Mouse (Mus musculus): ENCODE results near the gene Acad8.

Gene Acad8

GRCm38 (mm10) chr9:26999461-27000395, at the start of gene Acad8, which contains the start of gene Thyn1:
Acad8 (minus strand) TSS chr9:26999566.
Thyn1 (plus strand) TSS chr9:26999710.
- in situ Hi-C loops (cut with MboI; ENCODE audit: low sequenced_read_pairs), result no loop called here

- in situ Hi-C loops (cut with MboI; ENCODE audit: low sequenced_read_pairs), result no loop called here
Observed at GRCm38 (mm10) chr9:27043892-27044291, 44.5 kb upstream of the Acad8 start.

GRCm38 (mm10) chr9:27030763-27031100, 31.4 kb upstream of the Acad8 start:
- in situ Hi-C loops (cut with MboI; ENCODE audit: low sequenced_read_pairs), result no loop called here

- in situ Hi-C loops (cut with MboI; ENCODE audit: low sequenced_read_pairs), result no loop called here
Observed at GRCm38 (mm10) chr9:27029828-27030762, 30.7 kb upstream of the Acad8 start, which contains the start of the genes Vps26b and Ncapd3. Vps26b (minus strand) TSS chr9:27030065. Ncapd3 (plus strand) TSS chr9:27030175.

DNA sequence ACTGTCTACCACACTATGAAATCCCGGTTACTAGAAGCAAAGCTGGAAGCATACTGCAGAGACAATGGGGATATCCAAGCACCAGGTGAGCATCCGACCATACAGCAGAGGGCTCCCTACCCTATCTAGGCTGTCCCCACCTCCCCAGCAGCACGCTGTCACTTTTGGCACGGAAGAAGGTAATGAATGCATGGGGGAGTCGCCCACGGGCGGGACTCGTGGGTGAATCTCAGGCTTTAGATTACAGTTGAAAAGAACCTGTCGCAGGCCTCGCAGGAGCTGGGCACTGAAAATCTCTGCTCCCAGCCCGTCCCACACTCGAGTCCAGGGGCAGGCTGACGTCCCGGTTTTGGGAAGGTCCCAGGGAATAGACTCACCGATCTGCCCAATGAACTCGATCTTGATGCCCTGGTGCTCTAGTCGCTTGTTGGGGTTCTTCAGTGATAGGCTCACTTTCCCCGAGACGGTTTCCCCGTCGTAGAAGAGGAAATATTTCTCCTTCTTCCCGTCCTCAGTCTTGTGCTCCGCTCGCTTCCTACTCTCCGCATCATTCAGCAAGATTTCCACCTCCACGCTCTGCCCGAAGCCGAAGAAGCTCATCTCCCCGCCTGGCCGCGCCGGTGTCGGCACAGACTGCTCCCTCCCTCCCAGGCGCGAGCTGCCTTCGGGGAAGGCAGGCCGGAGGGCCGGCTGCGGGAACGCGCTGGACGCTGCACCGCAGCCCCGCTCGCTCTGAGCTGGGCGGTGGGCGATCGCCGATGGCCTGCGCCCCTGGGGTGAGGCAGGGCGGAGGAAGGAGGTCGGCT, 29.9 kb upstream of the Acad8 start:
- in situ Hi-C loops (cut with MboI; ENCODE audit: low sequenced_read_pairs), result no loop called here

DNA sequence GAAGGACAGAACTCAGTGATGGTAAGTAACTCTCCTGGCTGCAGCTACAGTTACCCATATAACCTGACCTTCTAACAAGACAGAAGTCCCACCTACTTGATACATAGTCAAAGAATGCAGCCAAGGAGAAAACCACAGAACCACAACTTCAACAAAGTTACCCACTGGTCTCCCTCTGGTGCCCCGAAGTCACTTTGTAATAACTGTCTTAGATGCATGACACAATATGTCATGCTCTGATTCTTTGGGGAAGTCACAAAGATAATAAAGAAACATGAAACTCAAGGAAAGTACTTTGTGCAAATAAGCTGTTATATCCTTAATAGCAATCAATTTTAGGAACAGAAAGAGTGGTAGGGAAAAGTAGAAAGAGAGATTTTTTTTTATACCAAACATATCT, 27.3 kb upstream of the Acad8 start:
- in situ Hi-C loops (cut with MboI; ENCODE audit: low sequenced_read_pairs), result no loop called here

- in situ Hi-C loops (cut with MboI; ENCODE audit: low sequenced_read_pairs), result no loop called here
Observed at GRCm38 (mm10) chr9:27023681-27024080, 24.3 kb upstream of the Acad8 start.

GRCm38 (mm10) chr9:27018961-27019360, 19.6 kb upstream of the Acad8 start:
- in situ Hi-C loops (cut with MboI; ENCODE audit: low sequenced_read_pairs), result no loop called here

GRCm38 (mm10) chr9:27011572-27011971, 12.2 kb upstream of the Acad8 start:
- in situ Hi-C loops (cut with MboI; ENCODE audit: low sequenced_read_pairs), result no loop called here

- in situ Hi-C loops (cut with MboI; ENCODE audit: low sequenced_read_pairs), result no loop called here
Observed at GRCm38 (mm10) chr9:27009231-27009630, 9.9 kb upstream of the Acad8 start.

DNA sequence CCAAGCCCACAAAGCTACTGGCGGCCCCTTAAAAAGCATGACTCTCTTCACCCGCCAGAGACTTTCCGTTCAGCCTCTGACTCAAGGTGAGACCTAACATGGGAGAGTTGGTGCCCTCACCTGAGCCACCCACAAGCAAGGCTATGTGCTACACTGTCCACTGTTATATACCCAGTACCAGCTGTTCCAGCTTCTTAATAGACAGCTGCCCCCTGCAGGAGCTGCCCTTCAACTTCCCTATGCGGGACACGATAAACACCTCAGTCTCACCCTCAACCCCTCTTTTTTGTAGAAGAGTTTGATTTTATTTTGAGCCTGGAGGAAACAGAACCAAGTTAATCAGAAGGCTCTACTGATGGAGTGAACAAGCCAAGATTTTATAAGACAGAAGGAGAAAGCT, 7.5 kb upstream of the Acad8 start:
- in situ Hi-C loops (cut with MboI; ENCODE audit: low sequenced_read_pairs), result no loop called here

DNA sequence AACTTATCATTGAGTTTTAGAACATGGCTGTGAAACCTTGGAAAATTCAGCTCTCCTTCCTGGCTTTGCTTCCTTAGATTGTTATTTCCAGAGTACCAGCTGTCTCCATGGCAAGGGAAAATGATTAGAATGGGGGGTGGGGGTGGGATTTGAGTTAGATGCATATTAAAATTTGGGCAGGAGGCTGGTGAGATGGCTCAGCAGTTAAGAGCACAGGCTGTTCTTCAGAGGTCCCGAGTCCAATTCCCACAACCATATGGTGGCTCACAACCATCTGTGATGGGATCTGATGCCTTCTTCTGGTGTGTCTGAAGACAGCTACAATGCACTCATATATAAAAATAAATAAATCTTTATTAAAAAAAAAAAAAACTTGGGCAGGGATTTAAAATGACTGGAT, 6.6 kb upstream of the Acad8 start:
- in situ Hi-C loops (cut with MboI; ENCODE audit: low sequenced_read_pairs), result no loop called here

DNA sequence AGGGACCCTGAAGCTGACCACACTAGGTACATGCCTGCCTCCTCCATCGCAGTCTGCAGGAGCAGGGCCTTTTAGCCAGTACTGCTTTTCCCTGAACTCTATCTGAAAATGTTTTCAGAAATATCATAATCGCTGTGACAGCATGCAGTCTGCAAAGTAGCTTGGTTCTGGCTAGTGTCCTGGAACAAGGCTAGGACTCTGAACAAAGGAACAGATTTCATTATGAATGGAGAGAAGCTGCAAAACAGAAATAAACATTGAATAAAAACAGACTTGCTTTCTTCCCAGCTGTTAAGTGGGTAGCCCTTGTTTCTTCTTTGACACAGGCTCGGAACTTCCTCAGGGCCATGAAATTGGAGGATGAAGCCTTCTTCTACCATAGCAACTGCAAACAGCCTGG, 5.9 kb upstream of the Acad8 start:
- in situ Hi-C loops (cut with MboI; ENCODE audit: low sequenced_read_pairs), result no loop called here

GRCm38 (mm10) chr9:26998669-26999460, 501 bp downstream of the Acad8 start:
- in situ Hi-C loops (cut with MboI; ENCODE audit: low sequenced_read_pairs), result no loop called here

GRCm38 (mm10) chr9:26997501-26997900, 1.9 kb downstream of the Acad8 start:
- in situ Hi-C loops (cut with MboI; ENCODE audit: low sequenced_read_pairs), result no loop called here

- in situ Hi-C loops (cut with MboI; ENCODE audit: low sequenced_read_pairs), result no loop called here
Observed at GRCm38 (mm10) chr9:26997062-26997461, 2.3 kb downstream of the Acad8 start.

DNA sequence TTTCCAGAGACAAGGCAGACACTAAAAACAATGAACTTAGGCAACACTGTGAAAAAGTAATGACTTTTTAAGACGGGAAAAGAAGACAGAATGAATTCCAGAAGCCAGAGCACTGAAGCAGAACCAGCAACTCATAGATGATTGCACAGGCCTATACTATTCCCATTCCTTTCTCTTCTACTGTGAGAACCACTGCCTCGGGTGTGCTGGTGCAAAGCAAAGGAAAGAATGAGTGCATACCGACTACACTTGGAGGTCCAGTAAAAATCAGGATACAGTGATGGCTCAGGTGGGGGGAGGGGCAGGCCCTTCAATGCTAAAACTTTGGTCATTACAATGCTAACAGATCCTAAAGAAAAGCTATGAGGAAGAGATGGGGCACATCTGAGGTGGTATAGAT, 5.5 kb downstream of the Acad8 start:
- in situ Hi-C loops (cut with MboI; ENCODE audit: low sequenced_read_pairs), result no loop called here

- in situ Hi-C loops (cut with MboI; ENCODE audit: low sequenced_read_pairs), result no loop called here
Observed at GRCm38 (mm10) chr9:26993118-26993517, 6.2 kb downstream of the Acad8 start.

GRCm38 (mm10) chr9:26990181-26990580, 9.2 kb downstream of the Acad8 start:
- in situ Hi-C loops (cut with MboI; ENCODE audit: low sequenced_read_pairs), result no loop called here

All from CH12F3 (cell line).